Mouse (Mus musculus) midbrain, embryonic 12.5 days (tissue): ENCODE measurements around the gene B3gnt2. TPM values are rescaled to one million over a fixed set of nuclear protein-coding genes. Genes with fewer than 3 reads are reported as not detected.

Experiments used
- ATAC-seq: fragments of 200-750 bp; cut with Nextera tagmentation; 2 replicates; pipeline ENCODE4 v1.8.0; 2017; ENCODE audit warnings: low read depth, moderate TSS enrichment, moderate library complexity; ENCODE audit not compliant: low FRiP score
- H3K27ac ChIP-seq: fragments of 300-500 bp; sonication (generic); replicated peaks from 2 replicates; pipeline ENCODE4 v1.5.1; 2016; ENCODE audit warnings: mild to moderate bottlenecking
- H3K27me3 ChIP-seq: fragments of 300-500 bp; sonication (generic); 2 replicates; pipeline ENCODE4 v1.6.1; 2016; ENCODE audit warnings: mild to moderate bottlenecking
- H3K36me3 ChIP-seq: fragments of 300-500 bp; sonication (generic); 2 replicates; pipeline ENCODE4 v1.6.1; 2016
- H3K4me1 ChIP-seq: fragments of 300-500 bp; sonication (generic); 2 replicates; pipeline ENCODE4 v1.6.1; 2016
- H3K4me2 ChIP-seq: fragments of 300-500 bp; sonication (generic); replicated peaks from 2 replicates; pipeline ENCODE4 v1.6.1; 2016; ENCODE audit warnings: mild to moderate bottlenecking, moderate library complexity
- H3K4me3 ChIP-seq: fragments of 300-500 bp; sonication (generic); 2 replicates; pipeline ENCODE4 v1.5.1; 2016; ENCODE audit warnings: mild to moderate bottlenecking
- H3K9ac ChIP-seq: fragments of 300-500 bp; sonication (generic); replicated peaks from 2 replicates; pipeline ENCODE4 v1.6.1; 2016; ENCODE audit warnings: mild to moderate bottlenecking, moderate library complexity
- H3K9me3 ChIP-seq: fragments of 300-500 bp; sonication (generic); 2 replicates; pipeline ENCODE4 v1.6.1; 2016; ENCODE audit warnings: mild to moderate bottlenecking
- WGBS: fragments of 180-500 bp; shearing (Covaris S2); methylation state at CpG from one replicate; pipeline ENCODE4 v1.1.7; 2016; 5-methylcytosine and 5-hydroxymethylcytosine counted together
- polyA plus RNA-seq: library from polyadenylated mRNA; unstranded; fragments of >200 nt; fragmentation: Nextera tagmentation; extraction: Ambion mirVana; gene quantifications from 2 replicates; pipeline ENCODE4 v1.2.1, GENCODE M21; 2016

The B3gnt2 gene
- polyA plus RNA-seq, 1 experiment from 2014 or later, result 2.6 TPM

GRCm38 (mm10) chr11:22799987-22800424 lies 60.8 kb downstream of the B3gnt2 start:
- Histone ChIP-seq H3K4me1 (no peaks in the 10 kb centered on the region), H3K36me3 (no peaks in the 10 kb centered on the region), H3K27ac (no peak overlapping the region), H3K9ac (no peak overlapping the region), H3K4me2 (no peak overlapping the region), H3K9me3 (no peaks in the 10 kb centered on the region), H3K4me3 (no peak overlapping the region), H3K27me3 (no peaks in the 10 kb centered on the region)
- ATAC-seq, result no peak
- WGBS, result 29% methylated on average over 9 of the region's 9 CpGs

DNA sequence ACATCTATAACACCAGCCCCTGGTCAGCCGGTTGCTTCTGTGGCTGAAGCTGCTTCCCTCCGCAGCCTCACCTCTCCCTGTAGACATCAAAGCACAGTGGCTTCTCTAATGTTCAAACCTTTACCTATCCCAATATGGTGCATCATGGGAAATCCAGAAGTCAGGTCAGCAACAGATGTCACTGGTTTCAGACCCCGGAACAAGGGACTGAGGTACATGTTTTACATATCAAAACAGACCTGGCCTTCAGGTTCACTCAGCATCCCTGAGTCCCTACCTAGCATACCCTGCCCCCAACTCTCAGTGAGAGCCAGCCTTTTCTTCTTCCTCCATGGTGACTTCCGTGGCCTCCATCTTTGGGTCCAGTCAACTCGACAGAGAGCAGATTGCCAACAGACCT lies 61.8 kb downstream of the B3gnt2 start:
- Histone ChIP-seq H3K9me3 (no peaks in the 10 kb centered on the region), H3K4me3 (no peak overlapping the region), H3K27me3 (no peaks in the 10 kb centered on the region), H3K27ac (no peak overlapping the region), H3K9ac (no peak overlapping the region), H3K4me1 (no peaks in the 10 kb centered on the region), H3K4me2 (no peak overlapping the region), H3K36me3 (no peaks in the 10 kb centered on the region)
- no peak for ATAC-seq
- WGBS, result 71% methylated on average over 5 of the region's 5 CpGs

DNA sequence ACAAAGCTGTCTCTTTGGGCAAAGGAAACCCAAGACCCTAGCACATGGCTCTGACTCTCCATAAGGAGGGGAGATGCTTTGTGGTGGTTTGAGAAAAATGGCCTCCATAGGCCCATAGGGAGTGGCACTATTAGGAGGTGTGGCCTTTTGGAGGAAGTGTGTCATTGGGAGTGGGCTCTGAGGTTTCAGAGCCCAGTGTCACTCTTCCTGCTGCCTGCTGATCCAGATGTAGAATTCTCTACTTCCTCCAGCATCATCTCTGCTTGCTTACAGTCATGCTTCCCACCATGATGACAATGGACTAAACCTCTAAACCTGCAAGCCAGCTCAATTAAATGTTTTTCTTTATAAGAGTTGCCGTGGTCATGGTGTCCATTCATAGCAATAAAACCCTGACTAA lies 66.0 kb downstream of the B3gnt2 start:
- Histone ChIP-seq H3K9ac (no peak overlapping the region), H3K4me1 (no peaks in the 10 kb centered on the region), H3K27me3 (no peaks in the 10 kb centered on the region), H3K36me3 (no peaks in the 10 kb centered on the region), H3K9me3 (no peaks in the 10 kb centered on the region), H3K4me3 (no peak overlapping the region), H3K27ac (no peak overlapping the region), H3K4me2 (no peak overlapping the region)
- ATAC-seq, result no peak
- WGBS, result 95% methylated on average over 1 of the region's 1 CpGs

DNA sequence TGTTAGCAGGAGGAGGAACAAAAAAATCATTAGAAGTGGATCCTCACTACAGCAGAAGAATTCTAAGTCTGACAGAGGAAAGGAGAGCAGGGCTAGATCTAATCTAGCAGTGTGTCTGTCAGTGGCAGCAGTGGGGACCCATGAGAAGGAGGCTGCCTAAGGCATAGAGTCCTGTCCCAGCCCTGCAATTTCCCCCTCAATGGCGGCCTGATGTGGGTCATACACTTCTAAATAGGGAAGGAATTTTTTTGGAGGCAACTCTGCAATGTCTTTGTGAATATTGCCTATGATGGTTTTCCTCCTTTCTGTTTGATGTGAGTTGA lies 66.9 kb downstream of the B3gnt2 start:
- no peak for ATAC-seq
- Histone ChIP-seq H3K4me3 (no peak overlapping the region), H3K27me3 (no peaks in the 10 kb centered on the region), H3K9me3 (no peaks in the 10 kb centered on the region), H3K36me3 (no peaks in the 10 kb centered on the region), H3K9ac (no peak overlapping the region), H3K4me1 (no peaks in the 10 kb centered on the region), H3K4me2 (no peak overlapping the region), H3K27ac (no peak overlapping the region)
- WGBS, result 82% methylated on average over 1 of the region's 1 CpGs

- no peak overlapping the region for H3K9ac ChIP-seq
- no peaks in the 10 kb centered on the region for H3K36me3 ChIP-seq
- no peaks in the 10 kb centered on the region for H3K4me1 ChIP-seq
- WGBS, result 84% methylated on average over 3 of the region's 3 CpGs
- no peak for ATAC-seq
- no peaks in the 10 kb centered on the region for H3K27me3 ChIP-seq
- no peak overlapping the region for H3K27ac ChIP-seq
- no peak overlapping the region for H3K4me2 ChIP-seq
- no peak overlapping the region for H3K4me3 ChIP-seq
- no peaks in the 10 kb centered on the region for H3K9me3 ChIP-seq
Observed at GRCm38 (mm10) chr11:22793176-22793880, 67.4 kb downstream of the B3gnt2 start.

- 89% methylated on average over 1 of the region's 1 CpGs for WGBS
- H3K36me3 ChIP-seq, result no peaks in the 10 kb centered on the region
- no peak overlapping the region for H3K9ac ChIP-seq
- H3K27me3 ChIP-seq, result no peaks in the 10 kb centered on the region
- H3K27ac ChIP-seq, result no peak overlapping the region
- H3K4me1 ChIP-seq, result no peaks in the 10 kb centered on the region
- no peak overlapping the region for H3K4me2 ChIP-seq
- H3K9me3 ChIP-seq, result no peaks in the 10 kb centered on the region
- H3K4me3 ChIP-seq, result no peak overlapping the region
- ATAC-seq, result no peak
Observed at GRCm38 (mm10) chr11:22792149-22792548, 68.6 kb downstream of the B3gnt2 start.

DNA sequence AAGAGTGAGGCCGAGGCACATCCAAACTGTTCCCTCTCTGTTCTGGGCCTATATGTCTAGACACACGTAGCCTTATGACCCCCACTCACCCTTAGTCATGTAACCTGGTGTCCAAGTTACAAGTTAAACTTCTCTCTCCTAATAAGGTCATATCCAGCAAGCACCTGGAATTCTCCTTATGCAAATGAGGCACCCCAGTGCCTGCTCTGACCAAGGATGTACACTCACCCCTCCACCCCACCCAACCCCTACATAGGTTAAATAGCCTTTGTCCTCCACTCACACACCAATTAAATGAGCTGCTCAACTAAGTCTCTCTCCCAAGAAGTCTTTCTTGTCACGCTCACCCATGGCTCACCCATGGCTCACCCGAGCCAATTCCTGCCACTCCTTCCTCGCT lies 69.0 kb downstream of the B3gnt2 start:
- 92% methylated on average over 5 of the region's 5 CpGs for WGBS

DNA sequence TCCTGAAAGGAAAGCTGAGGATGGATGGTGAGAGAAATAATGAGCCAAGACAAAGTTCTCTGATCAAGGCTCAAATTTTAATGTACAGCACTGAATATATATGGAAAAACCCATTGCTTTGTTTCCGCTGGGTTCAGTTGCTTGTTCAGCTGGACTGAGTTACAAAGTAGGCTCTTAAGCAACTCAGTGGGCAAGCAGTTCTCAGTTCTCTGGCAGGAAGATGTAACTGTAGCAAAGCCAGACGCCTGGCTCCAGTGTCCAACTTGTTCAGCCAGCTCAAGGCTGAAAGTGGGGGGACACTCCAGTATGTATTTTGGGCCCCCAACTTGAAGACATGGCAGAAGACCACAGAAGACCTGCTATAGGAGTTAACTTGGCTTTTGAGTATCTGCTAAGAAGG lies 72.9 kb downstream of the B3gnt2 start:
- H3K27me3 ChIP-seq, result no peaks in the 10 kb centered on the region
- H3K4me1 ChIP-seq, result no peaks in the 10 kb centered on the region
- H3K36me3 ChIP-seq, result no peaks in the 10 kb centered on the region
- no peak overlapping the region for H3K4me2 ChIP-seq
- no peak overlapping the region for H3K27ac ChIP-seq
- WGBS, result 83% methylated on average over 2 of the region's 2 CpGs
- H3K4me3 ChIP-seq, result no peak overlapping the region
- H3K9ac ChIP-seq, result no peak overlapping the region
- ATAC-seq, result no peak
- no peaks in the 10 kb centered on the region for H3K9me3 ChIP-seq

More for the DNA sequence above, 69.0 kb downstream of the B3gnt2 start:
- Histone ChIP-seq H3K27me3 (no peaks in the 10 kb centered on the region), H3K36me3 (no peaks in the 10 kb centered on the region), H3K4me1 (no peaks in the 10 kb centered on the region), H3K4me2 (no peak overlapping the region), H3K9me3 (no peaks in the 10 kb centered on the region), H3K27ac (no peak overlapping the region), H3K9ac (no peak overlapping the region), H3K4me3 (no peak overlapping the region)
- ATAC-seq, result no peak

- WGBS, result 89% methylated on average over 3 of the region's 3 CpGs
- no peak overlapping the region for H3K4me2 ChIP-seq
Observed at GRCm38 (mm10) chr11:22784477-22784876, 76.3 kb downstream of the B3gnt2 start.

DNA sequence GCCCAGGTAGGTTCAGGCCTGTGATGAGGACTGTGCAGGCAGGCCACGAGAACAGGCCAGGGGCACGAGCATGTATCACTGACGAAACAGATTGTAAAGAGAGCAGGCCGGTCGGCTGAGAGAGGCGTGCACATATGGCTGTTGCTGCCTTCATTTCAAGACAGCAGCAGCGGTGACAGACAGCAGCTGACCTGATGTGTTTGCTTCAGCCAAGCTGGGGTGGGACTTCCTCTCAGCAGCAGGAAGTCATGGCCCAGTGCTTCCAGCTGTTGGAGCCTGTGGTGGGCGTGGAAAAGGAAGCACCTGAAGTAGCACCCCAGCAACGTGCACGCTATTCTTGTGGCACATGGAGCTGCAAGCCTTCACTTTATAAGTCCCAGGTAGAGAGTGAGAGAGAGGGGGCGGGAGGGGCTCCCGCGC lies 78.0 kb downstream of the B3gnt2 start:
- H3K36me3 ChIP-seq, result no peaks in the 10 kb centered on the region
- H3K27ac ChIP-seq, result no peak overlapping the region
- no peaks in the 10 kb centered on the region for H3K9me3 ChIP-seq
- 78% methylated on average over 13 of the region's 13 CpGs for WGBS
- ATAC-seq, result no peak
- no peak overlapping the region for H3K9ac ChIP-seq
- no peaks in the 10 kb centered on the region for H3K4me1 ChIP-seq
- H3K4me3 ChIP-seq, result no peak overlapping the region
- H3K27me3 ChIP-seq, result no peaks in the 10 kb centered on the region
- H3K4me2 ChIP-seq, result no peak overlapping the region

More at GRCm38 (mm10) chr11:22784477-22784876, 76.3 kb downstream of the B3gnt2 start:
- Histone ChIP-seq H3K9ac (no peak overlapping the region), H3K27ac (no peak overlapping the region), H3K36me3 (no peaks in the 10 kb centered on the region), H3K4me3 (no peak overlapping the region), H3K4me1 (no peaks in the 10 kb centered on the region), H3K9me3 (no peaks in the 10 kb centered on the region), H3K27me3 (no peaks in the 10 kb centered on the region)
- no peak for ATAC-seq

- Histone ChIP-seq H3K4me2 (no peak overlapping the region), H3K27me3 (no peaks in the 10 kb centered on the region), H3K9me3 (no peaks in the 10 kb centered on the region), H3K4me3 (no peak overlapping the region), H3K36me3 (no peaks in the 10 kb centered on the region), H3K9ac (no peak overlapping the region), H3K27ac (no peak overlapping the region), H3K4me1 (no peaks in the 10 kb centered on the region)
- no peak for ATAC-seq
Observed at GRCm38 (mm10) chr11:22781190-22781589, 79.6 kb downstream of the B3gnt2 start.

DNA sequence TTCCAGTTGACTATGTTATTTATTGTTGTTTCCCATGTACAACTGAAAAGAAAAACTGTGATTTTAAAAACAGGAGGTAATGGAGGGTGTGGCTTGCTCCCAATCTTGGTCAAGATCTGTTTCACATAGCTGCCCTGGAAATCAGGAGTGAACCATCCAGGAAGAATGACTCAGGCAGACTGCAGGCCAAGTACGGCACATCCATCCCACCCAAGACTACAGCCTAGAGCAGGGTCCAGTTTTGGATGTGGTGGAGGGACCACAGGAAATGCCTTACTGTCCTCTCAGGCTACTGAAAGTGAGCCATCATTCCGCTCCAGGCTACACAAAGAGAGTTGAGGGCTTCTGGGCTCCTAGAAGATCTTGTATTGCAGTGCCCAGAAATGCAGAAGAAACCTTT lies 80.0 kb downstream of the B3gnt2 start:
- Histone ChIP-seq H3K9me3 (no peaks in the 10 kb centered on the region), H3K27ac (no peak overlapping the region), H3K4me1 (no peaks in the 10 kb centered on the region), H3K9ac (no peak overlapping the region), H3K4me2 (no peak overlapping the region), H3K4me3 (no peak overlapping the region), H3K27me3 (no peaks in the 10 kb centered on the region), H3K36me3 (no peaks in the 10 kb centered on the region)
- 88% methylated on average over 2 of the region's 2 CpGs for WGBS
- ATAC-seq, result no peak
